Mouse (Mus musculus): ENCODE measurements around the gene Timm8b. TPM values are rescaled to one million over a fixed set of nuclear protein-coding genes. Genes with fewer than 3 reads are reported as not detected.
"Not testable (repeated sequence)": the region's sequence is repeated elsewhere in the genome, so short reads cannot be mapped to it uniquely, and the experiment has no call there.

The Timm8b gene
- total RNA-seq, 2 experiments from 2014 or later: 159 to 238 TPM

- no peak for ATAC-seq (replicated peaks; ENCODE audit: poor library complexity, severe bottlenecking)
These were observed 2.2 kb upstream of the Timm8b start for GRCm38 (mm10) chr9:50601536-50601935.

- no peak for ATAC-seq (replicated peaks; ENCODE audit: poor library complexity, severe bottlenecking)
These were observed 1.5 kb upstream of the Timm8b start for GRCm38 (mm10) chr9:50602055-50602845.

DNA sequence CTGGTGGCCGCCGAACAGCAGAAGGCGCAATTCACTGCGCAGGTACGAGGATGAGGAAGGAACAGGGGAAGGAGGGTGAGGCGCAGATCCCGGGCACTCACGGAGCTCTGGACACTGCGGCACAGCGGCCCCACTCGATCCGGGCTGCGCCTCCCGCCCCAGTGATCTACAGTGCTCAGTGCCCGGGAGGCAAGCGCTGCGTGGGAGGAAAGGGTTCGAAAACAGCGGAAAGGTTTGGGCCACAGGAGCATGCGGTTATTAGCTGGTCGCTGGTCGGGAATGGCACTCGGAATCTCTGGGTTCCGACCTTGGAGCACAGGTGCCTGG is 251 bp downstream of the Timm8b start:
- ATAC-seq (replicated peaks; ENCODE audit: poor library complexity, severe bottlenecking): no peak

DNA sequence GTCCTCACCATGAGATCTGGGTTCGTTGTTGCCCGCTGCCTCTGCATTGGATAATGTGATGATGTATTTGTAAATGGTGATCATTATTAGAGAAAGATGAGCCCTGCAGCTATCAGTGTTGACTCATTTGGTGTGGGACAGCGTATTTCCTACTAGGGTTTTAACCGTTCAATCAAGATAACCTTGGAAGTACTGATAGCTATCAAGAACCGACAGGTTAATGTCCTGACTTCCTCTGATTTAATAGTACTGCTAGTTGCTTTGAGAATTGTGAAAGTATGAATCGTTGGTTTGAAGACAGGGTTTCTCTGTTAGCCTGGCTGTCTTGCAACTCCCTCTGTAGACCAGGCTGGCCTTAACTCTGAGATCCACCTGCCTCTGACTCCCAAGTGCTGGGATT is 628 bp downstream of the Timm8b start:
- no peak for ATAC-seq (replicated peaks; ENCODE audit: poor library complexity, severe bottlenecking)

- no peak for ATAC-seq (replicated peaks; ENCODE audit: poor library complexity, severe bottlenecking)
These were observed 8.4 kb downstream of the Timm8b start for GRCm38 (mm10) chr9:50612115-50612514.

DNA sequence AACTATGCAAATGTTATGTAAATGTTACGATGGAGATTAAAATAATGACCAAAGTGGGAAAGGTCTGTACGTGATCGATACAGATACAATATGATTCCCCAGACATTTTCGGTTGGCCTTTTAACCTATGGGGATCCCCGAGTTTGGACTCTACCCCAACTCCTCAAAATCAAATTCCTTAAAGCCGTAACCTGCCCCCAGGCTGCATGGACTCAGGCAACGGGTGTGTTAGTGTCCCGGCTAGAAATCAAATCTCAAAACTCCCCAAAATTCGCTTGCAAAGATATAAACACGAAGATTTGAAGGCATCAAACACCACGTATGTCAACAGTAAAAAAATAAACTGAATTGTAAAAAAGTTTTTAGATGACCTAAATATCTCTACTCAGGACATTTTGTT is 12.5 kb downstream of the Timm8b start:
- ATAC-seq (replicated peaks; ENCODE audit: poor library complexity, severe bottlenecking): no peak

- peak; percentile 93 for ATAC-seq (replicated peaks; ENCODE audit: poor library complexity, severe bottlenecking)
These were observed 13.3 kb downstream of the Timm8b start, which contains the start of the genes Pih1d2 and Nkapd1 for GRCm38 (mm10) chr9:50616766-50617603. TSS of gene Pih1d2 (plus strand) at chr9:50617321. TSS of gene Nkapd1 (minus strand) at chr9:50617464.

DNA sequence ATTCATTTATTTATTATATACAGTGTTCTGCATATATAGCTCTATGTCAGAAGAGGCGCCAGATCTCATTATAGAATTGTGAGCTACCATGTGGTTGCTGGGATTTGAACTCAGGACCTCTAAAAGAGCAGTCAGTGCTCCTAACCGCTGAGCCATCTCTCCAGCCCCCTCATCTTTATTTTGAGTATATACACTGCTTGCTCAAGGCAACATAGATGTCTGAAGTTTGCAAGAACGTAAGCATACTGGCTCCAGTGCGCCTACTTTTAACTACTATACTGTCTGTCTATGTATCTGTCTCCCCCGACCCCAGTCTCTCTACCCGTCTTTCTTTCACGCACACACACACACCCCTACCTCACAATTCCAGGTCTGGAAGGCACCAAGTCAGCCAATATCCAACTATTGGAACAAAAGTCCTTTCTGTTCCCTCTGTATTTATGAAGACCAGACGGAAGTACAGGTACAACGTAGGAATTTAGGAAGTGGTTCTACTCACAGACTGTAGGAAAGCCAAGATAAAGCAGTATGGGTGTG is 14.2 kb downstream of the Timm8b start:
- ATAC-seq (replicated peaks; ENCODE audit: poor library complexity, severe bottlenecking): no peak

DNA sequence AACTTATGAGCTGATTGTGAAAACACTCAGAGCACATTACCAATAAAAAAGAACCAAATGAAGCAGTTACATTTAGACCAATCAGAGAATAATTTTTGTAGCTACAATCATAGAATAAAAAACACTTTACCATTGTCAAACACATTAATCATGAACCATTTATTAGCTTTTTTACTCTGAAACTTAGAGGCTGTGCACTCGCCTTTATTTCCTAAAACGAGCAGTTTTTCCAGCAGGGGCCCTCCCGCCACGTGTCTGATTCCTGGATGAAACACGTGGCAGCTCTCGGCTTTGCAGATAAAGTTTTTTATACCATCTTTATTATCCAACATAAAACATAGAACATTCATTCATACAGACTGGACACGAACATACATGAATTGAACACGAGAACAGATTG is 27.2 kb downstream of the Timm8b start:
- ATAC-seq (replicated peaks; ENCODE audit: poor library complexity, severe bottlenecking): not testable (repeated sequence)

DNA sequence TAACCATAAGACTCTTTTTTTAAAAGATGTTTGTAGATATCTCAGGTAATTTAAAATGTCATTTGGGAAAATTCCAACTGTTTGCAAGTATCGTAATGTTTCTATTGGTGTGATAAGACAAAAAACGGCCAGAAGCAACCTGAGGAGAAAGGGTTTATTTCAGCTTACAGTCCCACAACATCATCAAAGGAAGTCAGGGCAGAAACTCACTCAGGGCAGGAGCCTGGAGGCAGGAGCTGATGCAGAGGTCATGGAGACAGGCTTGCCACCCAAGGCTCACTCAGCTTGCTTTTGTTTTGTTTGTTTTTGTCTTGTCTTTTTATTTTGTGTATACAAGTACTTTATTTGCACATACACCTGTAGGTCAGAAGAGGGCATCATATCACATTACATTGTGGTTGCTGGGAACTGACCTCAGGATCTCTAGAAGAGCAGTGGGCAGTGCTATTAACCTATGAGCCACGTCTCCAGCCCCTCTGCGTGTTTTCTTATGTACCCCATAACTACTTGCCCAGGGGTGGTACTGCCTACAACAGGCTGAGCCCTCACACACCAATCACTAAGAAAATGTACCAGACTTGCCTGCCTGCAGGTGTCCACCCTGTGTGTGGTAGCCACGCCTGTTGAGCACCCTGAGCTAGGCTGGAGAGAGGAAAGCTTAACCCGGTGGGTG is 28.4 kb downstream of the Timm8b start:
- no peak for ATAC-seq (replicated peaks; ENCODE audit: poor library complexity, severe bottlenecking)

DNA sequence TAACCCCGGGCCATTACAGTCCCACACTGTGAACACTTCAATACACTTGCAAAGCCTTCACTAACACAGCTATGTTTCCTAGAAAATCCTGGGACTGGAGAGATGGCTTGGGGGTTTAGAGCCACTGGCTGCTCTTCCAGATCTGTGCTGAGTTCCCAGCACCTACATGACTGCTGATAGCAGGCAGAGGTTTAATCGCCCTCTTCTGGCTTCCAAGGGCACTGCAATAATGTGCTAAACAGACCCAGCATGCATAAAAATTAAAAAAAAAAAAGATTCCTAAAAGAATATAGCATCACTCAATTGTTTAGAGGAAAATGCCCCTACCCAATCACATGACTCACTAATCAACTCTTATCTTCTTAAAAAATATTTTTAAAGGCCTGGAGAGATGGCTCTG is 29.3 kb downstream of the Timm8b start:
- ATAC-seq (replicated peaks; ENCODE audit: poor library complexity, severe bottlenecking): peak; percentile 53

- ATAC-seq (replicated peaks; ENCODE audit: poor library complexity, severe bottlenecking): no peak
These were observed 30.6 kb downstream of the Timm8b start for GRCm38 (mm10) chr9:50634270-50634669.

DNA sequence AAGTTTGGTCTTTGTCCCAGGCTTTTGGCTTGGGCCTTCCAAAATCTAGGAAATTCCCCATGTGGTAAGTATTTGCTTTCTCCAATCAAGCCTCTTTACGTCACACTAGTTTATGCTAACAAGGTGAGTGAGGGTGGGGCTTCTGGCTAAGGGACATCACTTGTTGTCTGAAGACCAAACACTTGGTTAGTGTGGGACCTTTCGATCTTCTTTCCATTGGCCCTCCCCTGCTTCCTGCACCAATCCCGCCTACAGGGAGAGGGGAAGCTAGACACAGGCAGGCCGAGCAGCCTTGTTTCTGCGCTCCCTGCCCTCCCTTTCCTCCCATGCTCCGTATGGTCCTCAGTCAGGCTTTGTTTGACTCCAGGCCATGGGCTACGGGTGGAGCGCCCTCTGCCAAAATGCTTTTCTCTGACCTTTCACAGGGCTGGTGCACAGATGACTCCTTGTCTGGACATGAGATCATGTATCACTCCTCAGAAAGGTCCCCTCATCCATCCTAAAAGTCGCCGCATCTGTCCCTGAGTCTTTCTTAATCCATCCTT is 43.2 kb downstream of the Timm8b start:
- no peak for ATAC-seq (replicated peaks; ENCODE audit: poor library complexity, severe bottlenecking)

GRCm38 (mm10) chr9:50650503-50650902 is 46.8 kb downstream of the Timm8b start:
- no peak for ATAC-seq (replicated peaks; ENCODE audit: poor library complexity, severe bottlenecking)

Other genes with a start within 250 kb of the Timm8b start
- gene Plet1, start 109.4 kb upstream of the Timm8b start, total RNA-seq (2014; fragmentation: Nextera tagmentation): 5.2 TPM in 1 of 2 replicates, not detected in the other
- not detected in 2 replicates for gene Plet1, start 109.4 kb upstream of the Timm8b start, total RNA-seq (2017)
- 107 and 145 TPM in 2 replicates for gene Pts, start 75.2 kb upstream of the Timm8b start, total RNA-seq (2014; fragmentation: Nextera tagmentation)
- 77.5 and 108 TPM in 2 replicates for gene Pts, start 75.2 kb upstream of the Timm8b start, total RNA-seq (2017)
- gene Il18, start 49.1 kb upstream of the Timm8b start, total RNA-seq (2014; fragmentation: Nextera tagmentation): 1.0 and 4.5 TPM in 2 replicates
- gene Il18, start 49.1 kb upstream of the Timm8b start, total RNA-seq (2017): 2.6 and 4.2 TPM in 2 replicates
- gene Bco2, start 48.7 kb upstream of the Timm8b start, total RNA-seq (2014; fragmentation: Nextera tagmentation): not detected in 2 replicates
- gene Bco2, start 48.7 kb upstream of the Timm8b start, total RNA-seq (2017): 0.62 and 1.0 TPM in 2 replicates
- not detected in 2 replicates for gene Tex12, start 42.6 kb upstream of the Timm8b start, total RNA-seq (2014; fragmentation: Nextera tagmentation)
- gene Tex12, start 42.6 kb upstream of the Timm8b start, total RNA-seq (2017): not detected in 2 replicates
- 172 and 230 TPM in 2 replicates for gene Sdhd, start 98 bp upstream of the Timm8b start, total RNA-seq (2014; fragmentation: Nextera tagmentation)
- gene Sdhd, start 98 bp upstream of the Timm8b start, total RNA-seq (2017): 178 and 221 TPM in 2 replicates
- 0.41 and 1.5 TPM in 2 replicates for gene Pih1d2, start 13.4 kb downstream of the Timm8b start, total RNA-seq (2014; fragmentation: Nextera tagmentation)
- gene Pih1d2, start 13.4 kb downstream of the Timm8b start, total RNA-seq (2017): 0.41 and 7.5 TPM in 2 replicates
- 26.3 and 29.6 TPM in 2 replicates for gene Nkapd1, start 13.6 kb downstream of the Timm8b start, total RNA-seq (2014; fragmentation: Nextera tagmentation)
- 36.4 and 43.9 TPM in 2 replicates for gene Nkapd1, start 13.6 kb downstream of the Timm8b start, total RNA-seq (2017)
- 33.9 and 61.3 TPM in 2 replicates for gene Dlat, start 55.9 kb downstream of the Timm8b start, total RNA-seq (2014; fragmentation: Nextera tagmentation)
- gene Dlat, start 55.9 kb downstream of the Timm8b start, total RNA-seq (2017): 30.4 and 48.5 TPM in 2 replicates
- 0.11 and 0.82 TPM in 2 replicates for gene Dixdc1, start 135.6 kb downstream of the Timm8b start, total RNA-seq (2014; fragmentation: Nextera tagmentation)
- 0.10 and 0.39 TPM in 2 replicates for gene Dixdc1, start 135.6 kb downstream of the Timm8b start, total RNA-seq (2017)
- not detected in 2 replicates for gene 2310030G06Rik, start 142.6 kb downstream of the Timm8b start, total RNA-seq (2014; fragmentation: Nextera tagmentation)
- gene 2310030G06Rik, start 142.6 kb downstream of the Timm8b start, total RNA-seq (2017): not detected in 2 replicates
- 1.6 TPM in 1 of 2 replicates, not detected in the other for gene Cryab, start 147.4 kb downstream of the Timm8b start, total RNA-seq (2014; fragmentation: Nextera tagmentation)
- gene Cryab, start 147.4 kb downstream of the Timm8b start, total RNA-seq (2017): 2.5 TPM in 1 of 2 replicates, not detected in the other
- not detected in 2 replicates for gene Hspb2, start 148.4 kb downstream of the Timm8b start, total RNA-seq (2014; fragmentation: Nextera tagmentation)
- gene Hspb2, start 148.4 kb downstream of the Timm8b start, total RNA-seq (2017): not detected in 2 replicates
- 9.8 and 14.9 TPM in 2 replicates for gene Fdxacb1, start 164.3 kb downstream of the Timm8b start, total RNA-seq (2014; fragmentation: Nextera tagmentation)
- 6.3 and 7.1 TPM in 2 replicates for gene Fdxacb1, start 164.3 kb downstream of the Timm8b start, total RNA-seq (2017)
- 25.1 and 30.7 TPM in 2 replicates for gene Alg9, start 171.1 kb downstream of the Timm8b start, total RNA-seq (2014; fragmentation: Nextera tagmentation)
- gene Alg9, start 171.1 kb downstream of the Timm8b start, total RNA-seq (2017): 22.7 TPM in 2 replicates
- 19.9 and 22.7 TPM in 2 replicates for gene 1110032A03Rik, start 171.6 kb downstream of the Timm8b start, total RNA-seq (2014; fragmentation: Nextera tagmentation)
- gene 1110032A03Rik, start 171.6 kb downstream of the Timm8b start, total RNA-seq (2017): 11.2 and 16.3 TPM in 2 replicates
- 32.3 and 37.3 TPM in 2 replicates for gene Ppp2r1b, start 241.4 kb downstream of the Timm8b start, total RNA-seq (2014; fragmentation: Nextera tagmentation)
- 42.6 and 42.8 TPM in 2 replicates for gene Ppp2r1b, start 241.4 kb downstream of the Timm8b start, total RNA-seq (2017)